ENCODE assay signal across 16 mouse cellular contexts in genomic region chr16:27641306-27641705, GRCm38 (mm10).
"Had no signal": no experiment of that assay in that cellular context is flagged by ENCODE, and none has a peak within 500 bp of the region (broad histone marks: within the 10 kb centered on the region; RNA-seq: fewer than 3 reads in every experiment).

No protein-coding gene starts in this region.

- H3K36me3 ChIP-seq: limb, embryonic 12.5 days; liver, embryonic 15.5 days; neural tube, embryonic 12.5 days had no signal

- DNase-seq: kidney, adult 9 months; kidney, postnatal 36 days; layer of hippocampus, adult 9-11 months; layer of hippocampus, postnatal 36 days; lung, adult 2 months; lung, postnatal 36 days; right cerebral cortex, adult 18-20 months; right cerebral cortex, postnatal 25 days; thymus, postnatal 4 days had no signal

- H3K4me1 ChIP-seq: limb, embryonic 12.5 days; liver, embryonic 15.5 days; neural tube, embryonic 12.5 days had no signal

- H3K27me3 ChIP-seq: limb, embryonic 12.5 days; liver, embryonic 15.5 days; neural tube, embryonic 12.5 days had no signal

- H3K4me3 ChIP-seq: limb, embryonic 12.5 days; liver, embryonic 15.5 days; neural tube, embryonic 12.5 days had no signal

- H3K4me2 ChIP-seq: limb, embryonic 12.5 days; liver, embryonic 11.5 days; liver, embryonic 15.5 days; neural tube, embryonic 12.5 days had no signal

- H3K9ac ChIP-seq: limb, embryonic 12.5 days; liver, embryonic 15.5 days; neural tube, embryonic 12.5 days had no signal

- H3K27ac ChIP-seq: kidney, postnatal 0 days; limb, embryonic 12.5 days; liver, embryonic 15.5 days; neural tube, embryonic 12.5 days; stomach, postnatal 0 days had no signal

- ATAC-seq: lung, postnatal 0 days had no signal

- H3K9me3 ChIP-seq: limb, embryonic 12.5 days; liver, embryonic 15.5 days; neural tube, embryonic 12.5 days had no signal
